Comparison of ENCODE assay signal across 8 mouse cellular contexts in the genomic region with DNA sequence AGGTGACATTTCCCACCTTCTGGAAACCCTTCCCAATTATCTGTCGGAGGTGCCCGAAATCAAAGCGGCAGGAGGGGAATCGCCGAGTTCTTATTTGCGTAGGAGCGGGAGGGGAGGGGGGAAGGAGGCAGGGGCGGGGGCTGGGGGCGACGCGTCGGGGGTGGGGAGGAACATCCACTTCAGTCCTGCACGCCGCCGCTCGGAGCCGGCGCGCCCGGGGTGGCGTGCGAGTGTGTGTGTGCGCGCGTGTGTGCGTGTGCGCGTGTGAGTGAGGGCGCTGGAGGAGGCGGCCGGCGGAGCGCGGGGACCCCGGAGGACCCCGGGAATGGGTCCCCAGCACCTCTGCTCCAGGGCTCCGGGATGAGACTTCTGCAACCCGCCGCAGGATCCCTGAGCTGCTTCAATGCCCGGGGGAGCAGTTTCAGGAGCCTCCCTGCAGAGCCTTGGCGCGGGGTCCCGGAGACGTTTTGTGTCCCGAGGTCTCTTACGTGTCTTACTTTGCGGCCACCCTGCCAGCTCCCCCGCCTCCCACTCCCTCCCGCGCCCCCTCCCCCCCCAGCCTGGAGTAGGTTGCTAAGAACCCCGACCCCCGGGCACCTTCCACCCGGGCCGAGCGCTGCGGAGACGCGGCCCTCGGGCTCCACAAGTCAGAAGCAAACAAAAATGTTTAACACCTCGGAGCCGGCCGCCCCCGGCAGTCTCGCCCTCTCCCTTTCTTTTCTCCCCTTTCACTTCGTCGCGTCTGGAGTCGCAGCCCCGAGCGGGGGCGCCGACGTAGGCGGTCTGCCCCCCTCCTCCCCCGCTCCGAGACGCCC. TPM values are rescaled to one million over a fixed set of nuclear protein-coding genes. Genes with fewer than 3 reads are reported as not detected.
A peak's percentile ranks its signal among the peaks of the same experiment; 100 is the strongest.
DNase-seq lines count a peak whose midpoint lies in the region; ATAC-seq and TF ChIP-seq lines count a peak whose summit lies in the region.

Fst (minus strand) TSS at position 66 of the 815 bp plus-strand sequence.

- H3K36me3 ChIP-seq in kidney, embryonic 15.5 days: no peaks in the 10 kb centered on the region
- no peaks in the 10 kb centered on the region for H3K36me3 ChIP-seq in macrophage (ENCODE audit: inconsistent target)
- no peaks in the 10 kb centered on the region for H3K36me3 ChIP-seq in stomach, postnatal 0 days (ENCODE audit: control insufficient read depth, insufficient read depth, low read length)

- intact Hi-C loops in left cerebral cortex, postnatal 25 days (cut with DNase I): loop anchor here (5.0 to 10.0 kb wide), 2 partner anchors 164 to 262 kb away; no protein-coding TSS in a partner anchor

- peaks cover 46% of the 10 kb centered on the region for H3K4me1 ChIP-seq in kidney, embryonic 15.5 days
- H3K4me1 ChIP-seq in stomach, postnatal 0 days (replicated peaks; ENCODE audit: control insufficient read depth, insufficient read depth): no peaks in the 10 kb centered on the region; the same call in 1 of the 2 replicates

- no peaks in the 10 kb centered on the region for H3K9me3 ChIP-seq in kidney, embryonic 15.5 days (replicated peaks)
- no peaks in the 10 kb centered on the region for H3K9me3 ChIP-seq in stomach, postnatal 0 days (ENCODE audit: control insufficient read depth, low read length)

- H3K9ac ChIP-seq in kidney, embryonic 15.5 days: peak within 1 kb of the TSS; percentile 47; the same call in 1 of the 2 replicates
- H3K9ac ChIP-seq in stomach, postnatal 0 days (ENCODE audit: low read length): peak within 1 kb of the TSS; percentile 60

- ATAC-seq in kidney, embryonic 15.5 days (replicated peaks; ENCODE audit: low FRiP score): peak; percentile 55
- ATAC-seq in stomach, postnatal 0 days (ENCODE audit: low FRiP score, low TSS enrichment): peak; percentile 62
- ATAC-seq in activated CD4-positive, CD25-positive, alpha-beta regulatory T cell, adult 4 months: no peak

- TF ChIP-seq CTCF in brain, embryonic 14.5 days (IDR thresholded peaks at IDR 0.05; ENCODE audit: borderline replicate concordance, extremely low read depth, insufficient read depth, insufficient read length): no peak
- TF ChIP-seq CTCF in stomach, postnatal 0 days (IDR thresholded peaks at IDR 0.05; ENCODE audit: low read depth): no peak

- peak; percentile 17 to 18 for DNase-seq in left cerebral cortex, postnatal 25 days (ENCODE audit: low spot score in 2 of 2)
- DNase-seq in left cerebral cortex, adult 9 months (ENCODE audit: low spot score in 2 of 2): no peak
- peak; percentile 80 for DNase-seq in brain, embryonic 14.5 days (ENCODE audit: low read depth)
- DNase-seq in gastrocnemius, postnatal 25 days: peak; percentile 43
- DNase-seq in stomach, postnatal 0 days (ENCODE audit: low spot score): peak; percentile 31

- no peak within 1 kb of the TSS for H3K27ac ChIP-seq in kidney, embryonic 15.5 days
- H3K27ac ChIP-seq in macrophage: no peak within 1 kb of the TSS
- peak within 1 kb of the TSS; percentile 71 for H3K27ac ChIP-seq in stomach, postnatal 0 days (replicated peaks)

- peak within 1 kb of the TSS; percentile 99 for H3K4me2 ChIP-seq in kidney, embryonic 15.5 days
- H3K4me2 ChIP-seq in stomach, postnatal 0 days (replicated peaks; ENCODE audit: low read depth): peak within 1 kb of the TSS; percentile 97

- H3K27me3 ChIP-seq in kidney, embryonic 15.5 days: peaks cover 73% of the 10 kb centered on the region
- peaks cover 5% of the 10 kb centered on the region; the same call in 1 of the 2 replicates for H3K27me3 ChIP-seq in stomach, postnatal 0 days (ENCODE audit: control insufficient read depth, insufficient read depth, low read length)

- peak within 1 kb of the TSS; percentile 59 for H3K4me3 ChIP-seq in kidney, embryonic 15.5 days (replicated peaks)
- peak within 1 kb of the TSS; percentile 9; the same call in 1 of the 2 replicates for H3K4me3 ChIP-seq in macrophage (ENCODE audit: inconsistent target)
- peak within 1 kb of the TSS; percentile 59 for H3K4me3 ChIP-seq in stomach, postnatal 0 days (ENCODE audit: low read depth, low read length)

- TF ChIP-seq POLR2A in brain, embryonic 14.5 days (IDR thresholded peaks at IDR 0.05; ENCODE audit: borderline replicate concordance, extremely low read depth, insufficient read depth, insufficient read length, poor library complexity, severe bottlenecking): peak; percentile 22; the same call in 1 of the 2 replicates

- no peaks in the 10 kb centered on the region for H3K79me2 ChIP-seq in macrophage (ENCODE audit: inconsistent target)

- under 1% methylated on average over 73 of the region's 77 CpGs for WGBS in kidney, embryonic 15.5 days
- under 1% methylated on average over 67 of the region's 77 CpGs for WGBS in macrophage (ENCODE audit: missing documents)
- under 1% methylated on average over 52 of the region's 77 CpGs for WGBS in stomach, postnatal 0 days

- TF ChIP-seq EP300 in stomach, postnatal 0 days (optimal IDR thresholded peaks at IDR 0.05): no peak

RNA-seq across cellular contexts. Expression of gene Fst, which starts in this region (rescaled TPM):
- 10 to 100 TPM in 1 of 2 experiments, 1 to 10 TPM in 1; 7.2 to 11.5 TPM for total RNA-seq in left cerebral cortex, postnatal 25 days (2021)
- polyA plus RNA-seq in brain, embryonic 14.5 days (2012; rRNA removed): 6.8 and 7.6 TPM in 2 replicates
- 1 to 10 TPM; 6.0 TPM for total RNA-seq in gastrocnemius, postnatal 25 days (2021)
- polyA plus RNA-seq in kidney, embryonic 15.5 days (2015; fragmentation: Nextera tagmentation; extraction: Ambion mirVana): 4.3 and 7.3 TPM in 2 replicates
- 1 to 10 TPM in 1 of 26 experiments, under 1 TPM in 1, not detected in 24; 0.21 to 2.6 TPM for total RNA-seq in macrophage (2018; cell fraction: chromatin; rRNA removed)
- under 1 TPM in 2 of 26 experiments, not detected in 24; 0.05 to 0.09 TPM for total RNA-seq in macrophage (2018; cell fraction: cytosol; rRNA removed)
- not detected for total RNA-seq in macrophage (2018; cell fraction: nucleus; rRNA removed)
- polyA plus RNA-seq in macrophage (2018): not detected in 3 replicates
- 24.5 and 27.8 TPM in 2 replicates for polyA plus RNA-seq in stomach, postnatal 0 days (2015; fragmentation: Nextera tagmentation; extraction: Ambion mirVana)
- under 1 TPM in 1 of 2 experiments, not detected in 1; 0.33 TPM for polyA plus RNA-seq in activated CD4-positive, CD25-positive, alpha-beta regulatory T cell, adult 4 months (2017; shearing (Covaris generic))

Comparison
In these comparisons a context has a peak if more than half of its experiments do, and no peak if none do; other contexts are left out.
1. DNase-seq: peak in left cerebral cortex, postnatal 25 days (2 of 2), brain, embryonic 14.5 days (single experiment), gastrocnemius, postnatal 25 days (single experiment) and stomach, postnatal 0 days (single experiment); none in left cerebral cortex, adult 9 months (0 of 2).
2. H3K4me3 ChIP-seq: peak in every context shown above with its lines; median percentile 59 in kidney, embryonic 15.5 days; 59 in stomach, postnatal 0 days; 9 in macrophage.